Mouse (Mus musculus) brain, embryonic 14.5 days (tissue): ENCODE results near the gene Midn.

Experiments used
- CTCF ChIP-seq: fragments of 200-500 bp; IDR thresholded peaks from 2 replicates; pipeline ENCODE4 v1.5.1; 2012; ENCODE audit warnings: inconsistent platforms, mild to moderate bottlenecking, moderate library complexity, borderline replicate concordance; ENCODE audit not compliant: insufficient read depth, insufficient read length; ENCODE audit errors: extremely low read depth
- POLR2A ChIP-seq: fragments of 200-500 bp; IDR thresholded peaks from 2 replicates; pipeline ENCODE4 v1.6.1; 2012; ENCODE audit warnings: mild to moderate bottlenecking, inconsistent platforms, borderline replicate concordance; ENCODE audit not compliant: poor library complexity, insufficient read depth, insufficient read length, severe bottlenecking; ENCODE audit errors: extremely low read depth

- TF ChIP-seq POLR2A (no peak), CTCF (no peak)
Measured at GRCm38 (mm10) chr10:80115944-80116335, 32.1 kb upstream of the Midn start.
